Mouse (Mus musculus): ENCODE data around the gene Hspe1. TPM values are rescaled to one million over a fixed set of nuclear protein-coding genes. Genes with fewer than 3 reads are reported as not detected.

Gene Hspe1
- total and polyA plus RNA-seq, 3 experiments = 163 to 797 (median 166) TPM

GRCm38 (mm10) chr1:55134301-55134700 is 46.4 kb downstream of the Hspe1 start:
- H3K27me3 ChIP-seq (ENCODE audit: insufficient read depth, low read length) = no peaks in the 10 kb centered on the region
- peaks cover 31% of the 10 kb centered on the region for H3K4me1 ChIP-seq (ENCODE audit: insufficient read depth, low read depth, low read length)
- H3K36me3 ChIP-seq (replicated peaks) = peaks cover 41% of the 10 kb centered on the region
- no peak overlapping the region for H3K4me3 ChIP-seq (ENCODE audit: low read depth, low read length)
- ATAC-seq (ENCODE audit: extremely low read depth, insufficient number of reproducible peaks, low FRiP score, poor library complexity, severe bottlenecking) (no peak), DNase-seq (ENCODE audit: low spot score) (no peak)
- TF ChIP-seq TAL1 (conservative IDR thresholded peaks at IDR 0.05; ENCODE audit: low read depth, low read length) (no peak), GATA2 (IDR thresholded peaks at IDR 0.05; ENCODE audit: borderline replicate concordance, low read depth, low read length) (no peak), CTCF (IDR thresholded peaks at IDR 0.05; ENCODE audit: low read depth, low read length) (no peak), GATA1 (IDR thresholded peaks at IDR 0.05; ENCODE audit: borderline replicate concordance, low read length) (no peak), POLR2AphosphoS5 (IDR thresholded peaks at IDR 0.05; ENCODE audit: insufficient replicate concordance, low read depth, low read length) (no peak)
- no peaks in the 10 kb centered on the region for H3K9me3 ChIP-seq (replicated peaks)

- TF ChIP-seq POLR2AphosphoS5 (IDR thresholded peaks at IDR 0.05; ENCODE audit: insufficient replicate concordance, low read depth, low read length) = no peak
- no peak for TF ChIP-seq CTCF (IDR thresholded peaks at IDR 0.05; ENCODE audit: low read depth, low read length)
- no peak for TF ChIP-seq GATA1 (IDR thresholded peaks at IDR 0.05; ENCODE audit: borderline replicate concordance, low read length)
- no peak for TF ChIP-seq TAL1 (conservative IDR thresholded peaks at IDR 0.05; ENCODE audit: low read depth, low read length)
- no peak for TF ChIP-seq GATA2 (IDR thresholded peaks at IDR 0.05; ENCODE audit: borderline replicate concordance, low read depth, low read length)
- ATAC-seq (ENCODE audit: extremely low read depth, insufficient number of reproducible peaks, low FRiP score, poor library complexity, severe bottlenecking) = no peak
- Histone ChIP-seq H3K36me3 (replicated peaks) (peaks cover 54% of the 10 kb centered on the region), H3K4me3 (ENCODE audit: low read depth, low read length) (no peak overlapping the region), H3K9me3 (replicated peaks) (no peaks in the 10 kb centered on the region), H3K27me3 (ENCODE audit: insufficient read depth, low read length) (no peaks in the 10 kb centered on the region), H3K4me1 (ENCODE audit: insufficient read depth, low read depth, low read length) (peaks cover 23% of the 10 kb centered on the region)
- DNase-seq (ENCODE audit: low spot score) = no peak
Observed at GRCm38 (mm10) chr1:55135846-55136245, 47.9 kb downstream of the Hspe1 start.

Other genes starting within 250 kb of the Hspe1 start
- 1.3 and 2.6 TPM in 2 replicates for gene Ankrd44, start 161.7 kb upstream of the Hspe1 start, total RNA-seq (2014; fragmentation: Nextera tagmentation)
- gene Ankrd44, start 161.7 kb upstream of the Hspe1 start, total RNA-seq (2017) = 0.64 and 1.5 TPM in 2 replicates
- gene Ankrd44, start 161.7 kb upstream of the Hspe1 start, polyA plus RNA-seq (2012) = 0.08 and 0.10 TPM in 2 replicates
- gene Sf3b1, start 60.7 kb upstream of the Hspe1 start, total RNA-seq (2014; fragmentation: Nextera tagmentation) = 522 and 578 TPM in 2 replicates
- 670 and 758 TPM in 2 replicates for gene Sf3b1, start 60.7 kb upstream of the Hspe1 start, total RNA-seq (2017)
- 31.8 and 35.3 TPM in 2 replicates for gene Sf3b1, start 60.7 kb upstream of the Hspe1 start, polyA plus RNA-seq (2012)
- 29.8 and 50.3 TPM in 2 replicates for gene Coq10b, start 35.4 kb upstream of the Hspe1 start, total RNA-seq (2014; fragmentation: Nextera tagmentation)
- gene Coq10b, start 35.4 kb upstream of the Hspe1 start, total RNA-seq (2017) = 36.2 and 48.2 TPM in 2 replicates
- 3.6 and 4.7 TPM in 2 replicates for gene Coq10b, start 35.4 kb upstream of the Hspe1 start, polyA plus RNA-seq (2012)
- 273 and 291 TPM in 2 replicates for gene Hspd1, start 111 bp downstream of the Hspe1 start, total RNA-seq (2014; fragmentation: Nextera tagmentation)
- 690 and 812 TPM in 2 replicates for gene Hspd1, start 111 bp downstream of the Hspe1 start, total RNA-seq (2017)
- gene Hspd1, start 111 bp downstream of the Hspe1 start, polyA plus RNA-seq (2012) = 89.2 and 116 TPM in 2 replicates
- gene Mob4, start 43.1 kb downstream of the Hspe1 start, total RNA-seq (2014; fragmentation: Nextera tagmentation) = 65.2 and 69.4 TPM in 2 replicates
- 98.7 and 124 TPM in 2 replicates for gene Mob4, start 43.1 kb downstream of the Hspe1 start, total RNA-seq (2017)
- 7.7 TPM in 2 replicates for gene Mob4, start 43.1 kb downstream of the Hspe1 start, polyA plus RNA-seq (2012)
- gene Rftn2, start 138.7 kb downstream of the Hspe1 start, total RNA-seq (2014; fragmentation: Nextera tagmentation) = 1.6 and 2.5 TPM in 2 replicates
- gene Rftn2, start 138.7 kb downstream of the Hspe1 start, total RNA-seq (2017) = 1.7 and 3.2 TPM in 2 replicates
- 0.02 and 0.08 TPM in 2 replicates for gene Rftn2, start 138.7 kb downstream of the Hspe1 start, polyA plus RNA-seq (2012)
- 9.6 and 12.0 TPM in 2 replicates for gene Mars2, start 149.0 kb downstream of the Hspe1 start, total RNA-seq (2014; fragmentation: Nextera tagmentation)
- gene Mars2, start 149.0 kb downstream of the Hspe1 start, total RNA-seq (2017) = 12.4 and 13.3 TPM in 2 replicates
- gene Mars2, start 149.0 kb downstream of the Hspe1 start, polyA plus RNA-seq (2012) = 3.3 and 3.8 TPM in 2 replicates

All from G1E (cell line).